Comparison of ENCODE assay signal across 11 mouse cellular contexts in genomic region chr4:11895857-11896825, GRCm38 (mm10).
DNase-seq lines count a peak whose midpoint lies in the region; ATAC-seq lines count a peak whose summit lies in the region.
"Had no signal": no experiment of that assay in that cellular context is flagged by ENCODE, and none has a peak within 500 bp of the region (broad histone marks: within the 10 kb centered on the region; RNA-seq: fewer than 3 reads in every experiment).

No protein-coding gene starts in this region.

- peak; percentile 33; the same call in 1 of the 2 replicates for ATAC-seq in stomach, embryonic 16.5 days (ENCODE audit: insufficient read depth, low FRiP score)
- ATAC-seq: hindbrain, embryonic 16.5 days had no signal

- no peak overlapping the region for H3K9ac ChIP-seq in stomach, embryonic 16.5 days (ENCODE audit: low read length)
- H3K9ac ChIP-seq: embryonic facial prominence, embryonic 13.5 days; lung, embryonic 15.5 days had no signal

- no peaks in the 10 kb centered on the region for H3K4me1 ChIP-seq in stomach, embryonic 16.5 days (ENCODE audit: control insufficient read depth, insufficient read depth, low read length)
- H3K4me1 ChIP-seq in embryonic facial prominence, embryonic 10.5 days: peaks cover 10% of the 10 kb centered on the region

- DNase-seq in lung, adult 18-20 months: peak; percentile 78 to 80
- no peak for DNase-seq in lung, postnatal 10 days
- DNase-seq in adrenal gland, postnatal 10 days: peak; percentile 88
- peak; percentile 31 to 41 for DNase-seq in heart, postnatal 36 days
- DNase-seq in left cerebral cortex, adult 11 months (ENCODE audit: low spot score): no peak
- no peak for DNase-seq in embryonic facial prominence, embryonic 10.5 days (ENCODE audit: low spot score)

- no peaks in the 10 kb centered on the region for H3K9me3 ChIP-seq in stomach, embryonic 16.5 days (replicated peaks; ENCODE audit: control insufficient read depth, low read length)
- H3K9me3 ChIP-seq in embryonic facial prominence, embryonic 10.5 days: no peaks in the 10 kb centered on the region
- H3K9me3 ChIP-seq: embryonic facial prominence, embryonic 13.5 days; lung, embryonic 15.5 days had no signal

- 60% methylated on average over 6 of the region's 6 CpGs for WGBS in stomach, embryonic 16.5 days
- 82% methylated on average over 6 of the region's 6 CpGs for WGBS in embryonic facial prominence, embryonic 10.5 days

- no peak overlapping the region for H3K27ac ChIP-seq in stomach, embryonic 16.5 days (ENCODE audit: low read length)
- H3K27ac ChIP-seq in embryonic facial prominence, embryonic 10.5 days (replicated peaks): no peak overlapping the region
- H3K27ac ChIP-seq: embryonic facial prominence, embryonic 13.5 days; left cerebral cortex, adult 2 months; lung, embryonic 15.5 days had no signal

- H3K4me2 ChIP-seq in stomach, embryonic 16.5 days (ENCODE audit: low read depth, low read length): no peak overlapping the region
- H3K4me2 ChIP-seq: embryonic facial prominence, embryonic 13.5 days; lung, embryonic 15.5 days had no signal

- intact Hi-C loops in heart, postnatal 36 days (cut with DNase I): loop anchor here (5.0 kb wide), 1 partner anchor 34 kb away; no protein-coding TSS in a partner anchor

- H3K36me3 ChIP-seq in stomach, embryonic 16.5 days (ENCODE audit: control insufficient read depth, insufficient read depth, low read length): no peaks in the 10 kb centered on the region
- no peaks in the 10 kb centered on the region for H3K36me3 ChIP-seq in embryonic facial prominence, embryonic 10.5 days (replicated peaks)
- H3K36me3 ChIP-seq: embryonic facial prominence, embryonic 13.5 days; lung, embryonic 15.5 days had no signal

- H3K4me3 ChIP-seq in stomach, embryonic 16.5 days (replicated peaks; ENCODE audit: low read length): no peak overlapping the region
- no peak overlapping the region for H3K4me3 ChIP-seq in embryonic facial prominence, embryonic 10.5 days
- H3K4me3 ChIP-seq: embryonic facial prominence, embryonic 13.5 days; left cerebral cortex, adult 2 months; lung, embryonic 15.5 days had no signal

- H3K27me3 ChIP-seq in stomach, embryonic 16.5 days (ENCODE audit: control insufficient read depth, insufficient read depth, low read length): no peaks in the 10 kb centered on the region
- no peaks in the 10 kb centered on the region for H3K27me3 ChIP-seq in embryonic facial prominence, embryonic 10.5 days (replicated peaks; ENCODE audit: low read depth, poor library complexity, severe bottlenecking)
- H3K27me3 ChIP-seq: embryonic facial prominence, embryonic 13.5 days; lung, embryonic 15.5 days had no signal

Comparison
In these comparisons a context has a peak if more than half of its experiments do, and no peak if none do; other contexts are left out.
1. DNase-seq: peak in lung, adult 18-20 months (2 of 2), adrenal gland, postnatal 10 days (single experiment) and heart, postnatal 36 days (2 of 2); none in lung, postnatal 10 days (single experiment), left cerebral cortex, adult 11 months (single experiment) and embryonic facial prominence, embryonic 10.5 days (single experiment).